Mouse (Mus musculus) stomach, adult 2 months (tissue): ENCODE data around the gene Gm6812. TPM values are rescaled to one million over a fixed set of nuclear protein-coding genes. Genes with fewer than 3 reads are reported as not detected.

Experiments
- polyA plus RNA-seq: library from polyadenylated mRNA; depleted of rRNA; stranded (reverse); fragments of >200 nt; gene quantifications from 2 replicates; pipeline ENCODE4 v1.2.3, GENCODE M21; 2012; rRNA removed

Gm6812 gene
- not detected in 2 replicates for polyA plus RNA-seq

GRCm38 (mm10) chrX:68892953-68893352 is at the start of gene Gm6812:
Gene Gm6812 (minus strand): TSS chrX:68893053.

Other genes starting within 250 kb of the Gm6812 start
- gene Fmr1, start 214.5 kb downstream of the Gm6812 start, polyA plus RNA-seq, result 0.65 and 0.87 TPM in 2 replicates
- gene Fmr1nb, start 131.2 kb downstream of the Gm6812 start, polyA plus RNA-seq, result 0.19 and 0.83 TPM in 2 replicates
- not detected in 2 replicates for gene Gm14698, start 72.0 kb downstream of the Gm6812 start, polyA plus RNA-seq